Mouse (Mus musculus): Measurements from ENCODE around the gene Dspp. TPM values are rescaled to one million over a fixed set of nuclear protein-coding genes. Genes with fewer than 3 reads are reported as not detected.

Dspp gene
- polyA plus RNA-seq, 1 experiment from 2014 or later, result not detected

DNA sequence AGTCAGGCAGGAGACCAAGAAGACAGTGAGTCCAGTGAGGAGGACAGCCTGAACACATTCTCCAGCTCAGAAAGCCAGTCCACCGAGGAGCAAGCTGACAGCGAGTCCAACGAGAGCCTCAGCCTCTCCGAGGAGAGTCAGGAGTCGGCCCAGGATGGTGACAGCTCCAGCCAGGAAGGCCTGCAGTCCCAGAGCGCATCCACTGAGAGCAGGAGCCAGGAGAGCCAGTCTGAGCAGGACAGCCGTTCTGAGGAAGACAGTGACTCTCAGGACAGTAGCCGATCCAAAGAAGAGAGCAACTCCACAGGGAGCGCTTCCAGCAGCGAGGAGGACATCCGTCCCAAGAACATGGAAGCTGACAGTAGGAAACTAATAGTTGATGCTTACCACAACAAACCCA, 42.0 kb downstream of the Dspp start:
- Histone ChIP-seq H3K27ac (no peak overlapping the region), H3K4me1 (no peaks in the 10 kb centered on the region), H3K36me3 (no peaks in the 10 kb centered on the region), H3K9ac (no peak overlapping the region), H3K4me2 (replicated peaks) (no peak overlapping the region), H3K27me3 (no peaks in the 10 kb centered on the region), H3K9me3 (replicated peaks) (no peaks in the 10 kb centered on the region), H3K4me3 (no peak overlapping the region)
- 73% methylated on average over 11 of the region's 11 CpGs for WGBS
- ATAC-seq (ENCODE audit: low FRiP score), result no peak

DNA sequence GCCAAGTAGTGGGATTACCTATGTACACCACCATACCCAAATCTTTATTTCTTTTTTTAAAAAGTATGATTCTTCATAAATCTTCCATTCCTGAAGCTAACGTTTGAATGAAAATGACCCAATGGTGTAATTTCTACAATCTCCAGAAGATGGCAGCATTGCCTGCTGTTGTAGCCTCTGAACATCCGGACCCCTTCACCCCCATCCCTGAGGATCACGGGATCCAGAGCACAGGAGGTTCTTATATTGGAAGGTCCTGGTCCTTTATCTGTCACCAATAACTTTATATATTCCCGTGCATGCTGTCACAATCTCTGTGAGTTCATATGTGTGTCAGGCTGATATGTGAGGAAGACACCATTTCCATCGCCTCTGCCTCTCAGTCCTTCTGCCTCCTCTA, 48.4 kb downstream of the Dspp start:
- no peak for ATAC-seq (ENCODE audit: low FRiP score)
- 37% methylated on average over 5 of the region's 5 CpGs for WGBS
- H3K4me2 ChIP-seq (replicated peaks), result no peak overlapping the region
- H3K27ac ChIP-seq, result no peak overlapping the region
- no peaks in the 10 kb centered on the region for H3K36me3 ChIP-seq
- no peaks in the 10 kb centered on the region for H3K4me1 ChIP-seq
- H3K4me3 ChIP-seq, result no peak overlapping the region
- H3K27me3 ChIP-seq, result no peaks in the 10 kb centered on the region
- no peaks in the 10 kb centered on the region for H3K9me3 ChIP-seq (replicated peaks)
- no peak overlapping the region for H3K9ac ChIP-seq

DNA sequence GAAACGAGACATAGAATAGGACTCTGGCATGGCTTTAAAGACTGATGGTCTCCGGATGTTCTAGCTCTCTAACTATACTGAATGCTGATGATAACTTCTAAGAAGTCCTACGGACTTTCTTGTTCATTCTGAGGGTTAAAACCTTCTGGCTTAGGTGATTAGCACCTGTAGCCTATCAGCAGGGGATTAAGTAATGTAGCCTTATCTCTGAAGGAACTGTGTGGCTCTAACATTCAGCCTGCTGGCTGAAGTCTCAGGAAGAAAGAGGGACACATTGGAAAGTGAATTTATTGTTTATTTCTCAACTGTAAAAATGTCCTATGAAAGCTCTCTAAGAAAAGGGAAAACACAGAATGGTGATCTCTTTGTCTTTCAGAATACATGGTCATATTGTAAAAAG, 53.8 kb downstream of the Dspp start:
- H3K4me3 ChIP-seq, result no peak overlapping the region
- 84% methylated on average over 3 of the region's 3 CpGs for WGBS
- ATAC-seq (ENCODE audit: low FRiP score), result no peak
- H3K27me3 ChIP-seq, result no peaks in the 10 kb centered on the region
- H3K4me1 ChIP-seq, result no peaks in the 10 kb centered on the region
- H3K36me3 ChIP-seq, result no peaks in the 10 kb centered on the region
- no peak overlapping the region for H3K4me2 ChIP-seq (replicated peaks)
- no peak overlapping the region for H3K9ac ChIP-seq
- H3K9me3 ChIP-seq (replicated peaks), result no peaks in the 10 kb centered on the region
- no peak overlapping the region for H3K27ac ChIP-seq

DNA sequence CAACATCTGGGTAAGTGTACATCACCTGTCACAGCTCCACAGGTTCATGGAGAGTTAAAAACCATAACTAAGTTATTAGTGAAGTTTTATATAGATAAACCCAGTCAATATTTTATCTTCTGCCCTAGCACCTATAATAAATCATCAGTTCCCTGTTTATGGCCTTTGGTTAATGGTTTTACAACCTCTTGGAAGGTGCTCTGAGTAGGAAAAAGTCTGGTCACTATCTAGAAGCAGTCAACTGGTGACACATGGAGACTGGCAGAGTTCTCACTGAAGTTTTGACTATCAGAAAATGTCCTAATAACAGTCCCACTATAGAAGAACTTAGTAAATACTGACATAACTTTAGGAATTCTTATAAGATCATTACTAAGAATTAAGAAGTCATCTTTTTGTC, 54.2 kb downstream of the Dspp start:
- no peak for ATAC-seq (ENCODE audit: low FRiP score)
- Histone ChIP-seq H3K4me1 (no peaks in the 10 kb centered on the region), H3K27ac (no peak overlapping the region), H3K4me2 (replicated peaks) (no peak overlapping the region), H3K27me3 (no peaks in the 10 kb centered on the region), H3K9ac (no peak overlapping the region), H3K9me3 (replicated peaks) (no peaks in the 10 kb centered on the region), H3K36me3 (no peaks in the 10 kb centered on the region), H3K4me3 (no peak overlapping the region)

DNA sequence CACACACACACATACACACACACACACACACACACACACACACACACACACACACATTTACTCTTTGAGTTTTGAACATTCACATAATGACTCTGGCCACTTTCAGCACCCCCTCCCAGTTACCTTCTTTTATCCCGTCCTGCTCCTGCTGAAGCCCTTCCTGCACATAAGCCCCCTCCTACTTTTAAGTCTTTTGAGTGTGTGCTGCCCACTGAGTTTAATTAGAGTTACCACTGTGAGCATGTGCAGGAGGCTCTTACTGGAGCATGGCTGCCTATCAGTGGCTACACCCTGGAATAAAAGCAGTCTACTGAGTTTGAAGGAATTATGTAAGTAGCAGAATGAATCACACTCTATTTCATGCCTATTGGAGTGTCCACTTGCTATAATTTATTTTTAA, 58.0 kb downstream of the Dspp start:
- H3K4me3 ChIP-seq, result no peak overlapping the region
- 12% methylated on average over 1 of the region's 1 CpGs for WGBS
- no peak for ATAC-seq (ENCODE audit: low FRiP score)

More for the DNA sequence above, 58.0 kb downstream of the Dspp start:
- H3K4me1 ChIP-seq, result no peaks in the 10 kb centered on the region
- H3K27ac ChIP-seq, result no peak overlapping the region
- H3K9ac ChIP-seq, result no peak overlapping the region
- no peaks in the 10 kb centered on the region for H3K36me3 ChIP-seq
- H3K4me2 ChIP-seq (replicated peaks), result no peak overlapping the region
- no peaks in the 10 kb centered on the region for H3K27me3 ChIP-seq
- no peaks in the 10 kb centered on the region for H3K9me3 ChIP-seq (replicated peaks)

Other genes starting within 250 kb of the Dspp start
- gene Hsd17b13, start 193.3 kb upstream of the Dspp start, polyA plus RNA-seq (2016; fragmentation: Nextera tagmentation; extraction: Ambion mirVana), result not detected in 2 replicates
- 2.2 and 2.4 TPM in 2 replicates for gene Hsd17b11, start 148.8 kb upstream of the Dspp start, polyA plus RNA-seq (2016; fragmentation: Nextera tagmentation; extraction: Ambion mirVana)
- gene Nudt9, start 124.4 kb upstream of the Dspp start, polyA plus RNA-seq (2016; fragmentation: Nextera tagmentation; extraction: Ambion mirVana), result 64.7 and 70.4 TPM in 2 replicates
- gene Gm17660, start 93.1 kb upstream of the Dspp start, polyA plus RNA-seq (2016; fragmentation: Nextera tagmentation; extraction: Ambion mirVana), result not detected in 2 replicates
- 78.8 and 85.8 TPM in 2 replicates for gene Sparcl1, start 57.0 kb upstream of the Dspp start, polyA plus RNA-seq (2016; fragmentation: Nextera tagmentation; extraction: Ambion mirVana)
- 0.50 and 0.93 TPM in 2 replicates for gene Dmp1, start 31.9 kb downstream of the Dspp start, polyA plus RNA-seq (2016; fragmentation: Nextera tagmentation; extraction: Ambion mirVana)
- gene Ibsp, start 128.5 kb downstream of the Dspp start, polyA plus RNA-seq (2016; fragmentation: Nextera tagmentation; extraction: Ambion mirVana), result 0.14 TPM in 1 of 2 replicates, not detected in the other
- gene Mepe, start 154.6 kb downstream of the Dspp start, polyA plus RNA-seq (2016; fragmentation: Nextera tagmentation; extraction: Ambion mirVana), result not detected in 2 replicates

Data from hindbrain, embryonic 12.5 days (tissue).